Mouse (Mus musculus): ENCODE results near the gene Akr1b3. TPM values are rescaled to one million over a fixed set of nuclear protein-coding genes. Genes with fewer than 3 reads are reported as not detected.
A peak's percentile ranks its signal among the peaks of the same experiment; 100 is the strongest.

Gene Akr1b3
- polyA plus RNA-seq, 1 experiment from 2014 or later, result 134 TPM

DNA sequence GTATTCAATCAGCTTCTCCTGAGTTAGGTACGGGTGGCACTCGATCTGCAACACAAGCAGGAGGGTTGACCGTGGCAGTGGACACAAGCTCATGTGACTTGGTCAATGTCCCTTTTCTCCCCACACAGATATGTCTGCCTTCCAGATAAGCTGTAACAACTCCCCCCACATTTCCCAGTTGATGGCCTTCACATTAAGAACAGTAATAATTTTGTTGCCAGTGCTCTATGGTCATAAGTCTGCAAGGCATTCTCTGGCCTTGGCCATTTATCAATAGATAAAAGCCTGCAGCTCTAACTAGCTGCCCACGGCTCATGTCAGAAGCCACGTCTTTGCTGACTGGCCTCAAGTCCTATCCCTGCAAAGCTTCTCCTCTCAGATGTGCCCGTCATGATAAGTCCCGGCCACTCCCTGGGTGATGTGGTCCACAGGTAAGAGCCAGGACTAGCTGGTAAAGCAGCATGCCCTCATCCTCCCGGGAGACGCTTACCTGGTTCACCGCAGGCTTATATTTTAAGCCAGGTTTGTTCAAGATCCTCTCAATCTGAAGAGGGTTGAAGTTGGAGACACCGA is 7.2 kb downstream of the Akr1b3 start:
- Histone ChIP-seq H3K4me2 (ENCODE audit: low read length) (no peak overlapping the region), H3K9ac (ENCODE audit: low read length) (no peak overlapping the region), H3K9me3 (replicated peaks; ENCODE audit: control insufficient read depth, low read length) (no peaks in the 10 kb centered on the region), H3K36me3 (ENCODE audit: control insufficient read depth, insufficient read depth, low read length) (peaks cover 46% of the 10 kb centered on the region), H3K4me1 (ENCODE audit: control insufficient read depth, insufficient read depth, low read length) (no peaks in the 10 kb centered on the region), H3K27me3 (replicated peaks; ENCODE audit: control insufficient read depth, insufficient read depth, low read length) (no peaks in the 10 kb centered on the region), H3K4me3 (ENCODE audit: low read depth, low read length) (no peak overlapping the region), H3K27ac (ENCODE audit: low read depth, low read length) (no peak overlapping the region)
- 94% methylated on average over 11 of the region's 11 CpGs for WGBS
- ATAC-seq, result no peak
- no peak for DNase-seq (ENCODE audit: low spot score)

DNA sequence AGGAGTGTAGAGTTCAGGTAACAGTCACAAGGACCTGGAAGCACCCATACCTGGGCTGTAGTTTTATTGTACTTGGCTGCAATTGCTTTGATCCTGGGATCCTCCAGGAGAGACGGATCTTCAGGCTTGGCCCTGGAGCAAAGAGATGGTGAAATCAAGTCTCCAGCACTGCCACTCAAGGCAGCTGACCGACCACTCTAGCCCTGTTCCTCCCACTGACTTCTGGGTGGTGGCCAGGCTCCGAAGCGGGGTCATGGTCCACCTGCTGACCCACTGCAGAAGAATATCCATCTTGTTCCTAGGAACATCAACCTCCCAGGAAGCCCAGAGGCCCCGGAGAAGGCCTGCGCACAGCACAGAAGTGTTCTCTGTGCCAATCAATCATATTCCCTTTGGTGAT is 7.8 kb downstream of the Akr1b3 start:
- Histone ChIP-seq H3K4me3 (ENCODE audit: low read depth, low read length) (no peak overlapping the region), H3K4me1 (ENCODE audit: control insufficient read depth, insufficient read depth, low read length) (no peaks in the 10 kb centered on the region), H3K27me3 (replicated peaks; ENCODE audit: control insufficient read depth, insufficient read depth, low read length) (no peaks in the 10 kb centered on the region), H3K4me2 (ENCODE audit: low read length) (no peak overlapping the region), H3K9ac (ENCODE audit: low read length) (no peak overlapping the region), H3K27ac (ENCODE audit: low read depth, low read length) (no peak overlapping the region), H3K9me3 (replicated peaks; ENCODE audit: control insufficient read depth, low read length) (no peaks in the 10 kb centered on the region), H3K36me3 (ENCODE audit: control insufficient read depth, insufficient read depth, low read length) (peaks cover 47% of the 10 kb centered on the region)
- no peak for ATAC-seq
- WGBS, result 99% methylated on average over 6 of the region's 6 CpGs
- no peak for DNase-seq (ENCODE audit: low spot score)

DNA sequence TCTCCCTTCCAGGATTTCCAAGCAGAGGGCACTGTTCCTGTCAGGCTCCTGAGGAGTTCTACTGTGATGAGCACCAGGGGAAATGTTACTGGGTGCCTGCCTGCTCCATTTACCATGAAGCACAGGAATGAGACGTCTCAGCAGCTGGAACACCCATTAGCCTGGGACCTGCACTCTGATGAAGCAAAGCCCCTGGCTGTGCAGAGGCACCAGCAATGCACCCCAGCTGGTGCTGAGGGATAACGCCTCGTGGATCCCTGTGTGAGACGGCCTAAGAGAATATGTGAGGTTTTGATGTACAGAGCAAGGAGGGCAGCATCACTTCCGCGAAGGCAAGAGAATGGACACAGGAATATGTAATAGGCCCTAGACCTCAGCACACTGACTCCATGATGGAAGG is 10.5 kb downstream of the Akr1b3 start:
- H3K27me3 ChIP-seq (replicated peaks; ENCODE audit: control insufficient read depth, insufficient read depth, low read length), result no peaks in the 10 kb centered on the region
- no peak overlapping the region for H3K4me2 ChIP-seq (ENCODE audit: low read length)
- DNase-seq (ENCODE audit: low spot score) (no peak), ATAC-seq (no peak)
- H3K4me1 ChIP-seq (ENCODE audit: control insufficient read depth, insufficient read depth, low read length), result no peaks in the 10 kb centered on the region
- no peak overlapping the region for H3K4me3 ChIP-seq (ENCODE audit: low read depth, low read length)
- H3K9ac ChIP-seq (ENCODE audit: low read length), result no peak overlapping the region
- no peak overlapping the region for H3K27ac ChIP-seq (ENCODE audit: low read depth, low read length)
- 89% methylated on average over 6 of the region's 6 CpGs for WGBS
- H3K36me3 ChIP-seq (ENCODE audit: control insufficient read depth, insufficient read depth, low read length), result peaks cover 47% of the 10 kb centered on the region
- H3K9me3 ChIP-seq (replicated peaks; ENCODE audit: control insufficient read depth, low read length), result no peaks in the 10 kb centered on the region

DNA sequence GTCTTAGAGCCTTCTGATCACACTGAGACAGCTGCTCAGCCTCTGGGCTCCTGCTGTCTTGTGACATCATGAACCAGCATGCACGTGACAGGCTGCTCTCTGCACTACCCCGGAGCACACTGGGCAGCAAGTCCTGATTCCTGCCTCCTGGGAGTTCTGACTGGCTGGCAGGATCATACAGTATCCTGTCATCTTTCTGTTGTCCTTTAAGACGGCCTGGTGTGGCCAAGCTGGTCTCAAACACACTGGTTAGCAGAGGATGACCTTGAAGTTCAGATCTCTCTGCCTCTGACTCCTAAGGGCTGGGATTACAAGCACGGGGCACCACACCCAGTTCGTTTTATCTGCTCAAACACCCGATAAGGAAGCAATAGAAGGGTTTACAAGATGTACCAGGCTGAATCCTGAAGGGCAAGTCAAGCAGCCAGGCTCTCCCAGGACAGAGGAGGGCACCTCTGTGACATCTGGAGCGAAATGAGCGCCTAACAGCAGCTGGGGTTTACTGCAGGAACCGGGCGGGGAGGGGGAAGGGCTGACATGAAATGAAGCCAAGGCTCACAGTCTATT is 12.5 kb downstream of the Akr1b3 start:
- no peak overlapping the region for H3K9ac ChIP-seq (ENCODE audit: low read length)
- ATAC-seq (no peak), DNase-seq (ENCODE audit: low spot score) (no peak)
- no peaks in the 10 kb centered on the region for H3K4me1 ChIP-seq (ENCODE audit: control insufficient read depth, insufficient read depth, low read length)
- H3K4me2 ChIP-seq (ENCODE audit: low read length), result no peak overlapping the region
- H3K27me3 ChIP-seq (replicated peaks; ENCODE audit: control insufficient read depth, insufficient read depth, low read length), result no peaks in the 10 kb centered on the region
- peaks cover 33% of the 10 kb centered on the region for H3K36me3 ChIP-seq (ENCODE audit: control insufficient read depth, insufficient read depth, low read length)
- no peak overlapping the region for H3K4me3 ChIP-seq (ENCODE audit: low read depth, low read length)
- H3K9me3 ChIP-seq (replicated peaks; ENCODE audit: control insufficient read depth, low read length), result no peaks in the 10 kb centered on the region
- H3K27ac ChIP-seq (ENCODE audit: low read depth, low read length), result no peak overlapping the region
- WGBS, result 85% methylated on average over 10 of the region's 10 CpGs

DNA sequence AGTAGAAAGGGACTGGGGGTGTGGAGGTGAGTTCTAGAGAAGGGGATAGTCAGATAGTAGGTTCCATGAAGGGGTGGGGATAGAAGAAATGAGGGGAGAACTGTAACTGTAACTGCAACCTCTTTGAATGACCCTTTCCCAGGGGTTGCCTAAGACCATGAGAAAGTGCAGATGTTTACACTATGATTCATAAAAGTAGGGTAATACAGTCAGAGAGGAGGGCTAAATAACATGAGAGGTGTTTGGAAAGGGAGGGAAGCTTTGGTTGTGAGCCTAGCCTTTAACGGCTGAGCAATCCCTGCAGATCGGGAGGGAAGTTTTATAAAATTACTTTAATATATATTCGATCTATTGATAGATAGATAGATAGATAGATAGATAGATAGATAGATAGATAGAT is 20.2 kb downstream of the Akr1b3 start:
- Histone ChIP-seq H3K4me2 (ENCODE audit: low read length) (no peak overlapping the region), H3K4me3 (ENCODE audit: low read depth, low read length) (no peak overlapping the region), H3K9me3 (replicated peaks; ENCODE audit: control insufficient read depth, low read length) (no peaks in the 10 kb centered on the region), H3K36me3 (ENCODE audit: control insufficient read depth, insufficient read depth, low read length) (no peaks in the 10 kb centered on the region), H3K9ac (ENCODE audit: low read length) (no peak overlapping the region), H3K27me3 (replicated peaks; ENCODE audit: control insufficient read depth, insufficient read depth, low read length) (no peaks in the 10 kb centered on the region), H3K27ac (ENCODE audit: low read depth, low read length) (no peak overlapping the region), H3K4me1 (ENCODE audit: control insufficient read depth, insufficient read depth, low read length) (no peaks in the 10 kb centered on the region)
- WGBS, result 94% methylated on average over 3 of the region's 3 CpGs
- no peak for DNase-seq (ENCODE audit: low spot score)
- no peak for ATAC-seq

DNA sequence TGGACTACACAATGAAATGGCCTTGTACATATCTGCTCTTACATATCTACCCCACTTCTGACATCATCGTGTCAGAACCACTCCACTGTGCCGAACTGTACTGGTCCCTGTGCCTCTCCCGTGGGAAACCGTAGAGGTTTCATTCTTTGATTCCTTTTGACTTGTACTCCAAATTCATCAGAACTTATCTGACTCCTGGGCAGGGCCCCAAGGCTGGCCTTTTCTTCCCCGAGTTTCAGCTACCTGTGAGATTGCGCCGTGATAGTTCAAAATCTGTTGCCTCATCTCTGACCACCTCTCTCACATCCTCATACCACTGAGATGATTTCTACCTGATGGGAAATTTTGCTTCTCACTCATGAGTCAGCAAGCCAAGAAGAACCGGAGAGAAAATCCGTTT is 21.8 kb downstream of the Akr1b3 start:
- ATAC-seq (no peak), DNase-seq (ENCODE audit: low spot score) (no peak)
- H3K36me3 ChIP-seq (ENCODE audit: control insufficient read depth, insufficient read depth, low read length), result no peaks in the 10 kb centered on the region
- H3K9me3 ChIP-seq (replicated peaks; ENCODE audit: control insufficient read depth, low read length), result no peaks in the 10 kb centered on the region
- H3K27me3 ChIP-seq (replicated peaks; ENCODE audit: control insufficient read depth, insufficient read depth, low read length), result no peaks in the 10 kb centered on the region
- no peak overlapping the region for H3K27ac ChIP-seq (ENCODE audit: low read depth, low read length)
- H3K4me2 ChIP-seq (ENCODE audit: low read length), result no peak overlapping the region
- H3K9ac ChIP-seq (ENCODE audit: low read length), result no peak overlapping the region
- H3K4me1 ChIP-seq (ENCODE audit: control insufficient read depth, insufficient read depth, low read length), result no peaks in the 10 kb centered on the region
- 93% methylated on average over 9 of the region's 9 CpGs for WGBS
- H3K4me3 ChIP-seq (ENCODE audit: low read depth, low read length), result no peak overlapping the region

DNA sequence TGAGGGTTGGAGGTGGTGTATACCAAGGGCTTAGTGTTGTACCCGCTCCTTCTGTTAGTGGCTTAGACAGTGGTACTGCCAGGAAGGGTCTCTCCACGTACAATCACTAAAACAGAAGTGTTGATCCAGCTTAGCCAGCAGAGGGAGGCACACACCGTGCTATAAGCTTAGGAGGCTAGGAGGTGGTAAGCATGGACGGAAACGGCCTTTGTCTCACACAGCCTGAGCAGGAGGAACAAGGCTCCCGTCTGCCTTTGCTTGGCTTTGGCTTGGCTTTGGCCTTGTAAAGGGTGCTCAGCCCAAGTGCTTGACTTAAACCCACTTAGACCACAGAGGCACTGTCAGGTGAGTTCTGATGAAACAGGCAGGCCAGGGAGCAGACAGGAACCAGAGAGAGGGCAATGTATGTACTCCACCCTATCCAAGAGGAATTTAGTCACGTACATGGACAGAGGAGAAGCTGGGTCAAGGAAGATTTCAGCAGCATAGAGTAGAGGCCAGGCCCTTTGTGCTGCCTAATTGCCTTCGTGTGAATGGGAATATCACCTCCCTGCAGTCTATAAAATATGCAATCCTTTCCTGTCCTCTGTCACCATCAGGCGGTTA is 24.3 kb downstream of the Akr1b3 start:
- Histone ChIP-seq H3K27ac (ENCODE audit: low read depth, low read length) (no peak overlapping the region), H3K27me3 (replicated peaks; ENCODE audit: control insufficient read depth, insufficient read depth, low read length) (no peaks in the 10 kb centered on the region), H3K36me3 (ENCODE audit: control insufficient read depth, insufficient read depth, low read length) (no peaks in the 10 kb centered on the region), H3K9me3 (replicated peaks; ENCODE audit: control insufficient read depth, low read length) (no peaks in the 10 kb centered on the region), H3K4me1 (ENCODE audit: control insufficient read depth, insufficient read depth, low read length) (no peaks in the 10 kb centered on the region), H3K4me2 (ENCODE audit: low read length) (no peak overlapping the region), H3K9ac (ENCODE audit: low read length) (no peak overlapping the region), H3K4me3 (ENCODE audit: low read depth, low read length) (no peak overlapping the region)
- ATAC-seq (peak; percentile 98), DNase-seq (ENCODE audit: low spot score) (peak; percentile 92)
- WGBS, result 32% methylated on average over 9 of the region's 9 CpGs

DNA sequence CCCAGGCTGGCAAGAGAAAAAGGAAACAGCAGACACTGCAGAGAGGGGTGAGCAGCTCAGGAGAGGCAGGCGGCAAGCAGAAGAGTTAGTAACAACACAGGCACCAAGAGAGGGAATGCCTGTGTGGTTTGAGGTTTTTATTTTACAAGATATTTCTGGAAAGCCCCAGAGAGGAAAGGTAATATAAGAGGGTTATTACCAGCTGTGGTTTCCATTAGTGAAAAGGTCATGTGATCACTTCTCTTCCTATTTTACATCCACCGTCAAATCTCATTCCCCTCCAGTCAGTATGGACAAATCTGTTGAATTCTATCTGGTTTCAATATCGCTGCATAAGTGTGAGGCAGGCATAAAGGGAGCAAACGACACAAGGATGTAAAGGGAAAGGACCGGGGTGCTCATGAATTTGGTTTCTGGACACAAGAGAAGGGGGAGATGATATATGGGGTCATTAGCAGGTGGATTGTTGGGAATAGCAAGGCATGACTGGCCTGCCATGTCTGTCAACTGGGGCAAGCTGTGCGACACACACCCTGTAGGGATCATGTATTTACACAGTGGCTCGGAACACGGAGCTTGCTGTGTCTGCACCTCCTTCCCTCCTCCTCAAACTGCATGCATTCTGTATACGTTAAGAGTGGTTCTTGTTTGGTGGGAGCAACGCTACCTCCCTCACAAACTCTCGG is 24.9 kb downstream of the Akr1b3 start:
- 74% methylated on average over 11 of the region's 11 CpGs for WGBS
- DNase-seq (ENCODE audit: low spot score), result no peak
- H3K9me3 ChIP-seq (replicated peaks; ENCODE audit: control insufficient read depth, low read length), result no peaks in the 10 kb centered on the region

DNA sequence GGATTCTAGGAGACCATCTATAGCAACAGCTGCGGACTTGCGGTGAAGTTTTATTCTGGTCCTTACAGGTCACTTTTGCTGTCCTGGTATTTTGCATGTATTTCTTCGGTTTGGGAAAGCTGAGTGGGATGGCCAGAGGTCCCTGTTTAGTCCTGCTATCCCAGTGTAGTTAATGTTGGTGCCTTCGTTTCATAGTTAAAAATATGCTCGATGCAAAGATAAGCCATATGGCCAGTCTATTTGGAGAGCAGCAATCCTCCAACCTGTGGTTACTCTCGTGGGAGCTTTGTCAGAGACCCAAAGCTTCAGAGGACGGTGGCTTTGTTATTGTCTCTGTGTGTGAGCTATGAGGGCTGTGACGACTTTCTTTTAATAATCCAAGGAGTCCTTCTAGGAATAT is 26.6 kb downstream of the Akr1b3 start:
- Histone ChIP-seq H3K4me2 (ENCODE audit: low read length) (no peak overlapping the region), H3K27me3 (replicated peaks; ENCODE audit: control insufficient read depth, insufficient read depth, low read length) (no peaks in the 10 kb centered on the region), H3K9me3 (replicated peaks; ENCODE audit: control insufficient read depth, low read length) (no peaks in the 10 kb centered on the region), H3K4me1 (ENCODE audit: control insufficient read depth, insufficient read depth, low read length) (no peaks in the 10 kb centered on the region), H3K9ac (ENCODE audit: low read length) (no peak overlapping the region), H3K4me3 (ENCODE audit: low read depth, low read length) (no peak overlapping the region), H3K36me3 (ENCODE audit: control insufficient read depth, insufficient read depth, low read length) (no peaks in the 10 kb centered on the region), H3K27ac (ENCODE audit: low read depth, low read length) (no peak overlapping the region)
- WGBS, result 86% methylated on average over 8 of the region's 8 CpGs
- DNase-seq (ENCODE audit: low spot score) (no peak), ATAC-seq (no peak)

More for the DNA sequence above, 24.9 kb downstream of the Akr1b3 start:
- Histone ChIP-seq H3K36me3 (ENCODE audit: control insufficient read depth, insufficient read depth, low read length) (no peaks in the 10 kb centered on the region), H3K27me3 (replicated peaks; ENCODE audit: control insufficient read depth, insufficient read depth, low read length) (no peaks in the 10 kb centered on the region), H3K4me1 (ENCODE audit: control insufficient read depth, insufficient read depth, low read length) (no peaks in the 10 kb centered on the region), H3K9ac (ENCODE audit: low read length) (no peak overlapping the region), H3K4me3 (ENCODE audit: low read depth, low read length) (no peak overlapping the region), H3K4me2 (ENCODE audit: low read length) (no peak overlapping the region), H3K27ac (ENCODE audit: low read depth, low read length) (no peak overlapping the region)
- no peak for ATAC-seq

All from forebrain, embryonic 14.5 days (tissue).